In the genomic region with DNA sequence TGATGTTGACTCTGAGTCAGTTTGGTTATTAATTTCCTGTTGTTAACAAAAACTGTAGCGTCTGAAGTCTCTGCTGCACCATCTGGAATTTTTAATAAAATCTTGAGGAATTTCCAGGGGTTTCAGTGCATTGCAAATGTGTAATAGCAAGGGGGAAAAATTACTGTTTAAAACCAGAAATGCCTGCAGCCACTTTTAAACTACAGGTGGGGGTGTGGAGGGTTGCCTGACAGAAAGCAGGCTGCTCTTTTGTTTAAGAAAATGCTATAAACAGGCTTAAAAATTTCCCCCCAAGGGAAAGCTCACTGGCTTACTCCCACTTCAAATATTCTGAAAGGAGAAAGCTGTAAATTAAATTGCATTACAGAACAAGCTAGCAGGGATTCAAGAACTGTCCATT, we compare ENCODE assay signal across 18 mouse cellular contexts.
"Had no signal": no experiment of that assay in that cellular context is flagged by ENCODE, and none has a peak within 500 bp of the region (broad histone marks: within the 10 kb centered on the region; RNA-seq: fewer than 3 reads in every experiment).

No protein-coding gene starts in this region.

- H3K4me1 ChIP-seq: liver, embryonic 13.5 days; lung, embryonic 15.5 days; megakaryocyte, embryonic 14.5 days had no signal

- H3K9me3 ChIP-seq: liver, embryonic 13.5 days; lung, embryonic 15.5 days; midbrain, embryonic 12.5 days had no signal

- H3K36me3 ChIP-seq: liver, embryonic 13.5 days; lung, embryonic 15.5 days; midbrain, embryonic 12.5 days; neural tube, embryonic 13.5 days had no signal

- H3K27ac ChIP-seq: hindbrain, postnatal 0 days; left cerebral cortex, adult 2 months; liver, embryonic 13.5 days; lung, embryonic 15.5 days; macrophage; midbrain, embryonic 12.5 days; neural tube, embryonic 13.5 days had no signal

- H3K9ac ChIP-seq: liver, embryonic 13.5 days; liver, postnatal 0 days; lung, embryonic 15.5 days; midbrain, embryonic 12.5 days; neural tube, embryonic 13.5 days had no signal

- ATAC-seq: hindbrain, postnatal 0 days; liver, postnatal 0 days; midbrain, embryonic 16.5 days had no signal

- DNase-seq: kidney, adult 11 months; kidney, adult 9 months; kidney, postnatal 14 days; liver; liver, embryonic 13.5 days; liver, postnatal 0 days; lung, postnatal 14 days; right cerebral cortex, postnatal 14 days; thymus, adult 2 months; thymus, postnatal 25 days had no signal

- H3K27me3 ChIP-seq: liver, embryonic 13.5 days; lung, embryonic 15.5 days; megakaryocyte, embryonic 14.5 days; neural tube, embryonic 13.5 days had no signal

- H3K4me3 ChIP-seq: left cerebral cortex, adult 2 months; liver, embryonic 13.5 days; lung, embryonic 15.5 days; megakaryocyte, embryonic 14.5 days; midbrain, embryonic 12.5 days; neural tube, embryonic 13.5 days had no signal

- H3K4me2 ChIP-seq: liver, embryonic 13.5 days; lung, embryonic 15.5 days; midbrain, embryonic 12.5 days; neural tube, embryonic 13.5 days had no signal
